Mouse (Mus musculus) cerebellum, adult 2 months (tissue): ENCODE measurements around the gene Hamp.

ENCODE experiments used
- CTCF ChIP-seq: fragments of 200-500 bp; IDR thresholded peaks from 2 replicates; pipeline ENCODE4 v1.5.1; 2011; ENCODE audit warnings: low read depth, mild to moderate bottlenecking, control low read depth, low read length, moderate library complexity, borderline replicate concordance; ENCODE audit not compliant: insufficient read depth
- POLR2A ChIP-seq: fragments of 200-500 bp; IDR thresholded peaks from 2 replicates; pipeline ENCODE4 v1.6.1; 2011; ENCODE audit warnings: low read length, control low read depth, borderline replicate concordance; ENCODE audit not compliant: insufficient read depth

DNA sequence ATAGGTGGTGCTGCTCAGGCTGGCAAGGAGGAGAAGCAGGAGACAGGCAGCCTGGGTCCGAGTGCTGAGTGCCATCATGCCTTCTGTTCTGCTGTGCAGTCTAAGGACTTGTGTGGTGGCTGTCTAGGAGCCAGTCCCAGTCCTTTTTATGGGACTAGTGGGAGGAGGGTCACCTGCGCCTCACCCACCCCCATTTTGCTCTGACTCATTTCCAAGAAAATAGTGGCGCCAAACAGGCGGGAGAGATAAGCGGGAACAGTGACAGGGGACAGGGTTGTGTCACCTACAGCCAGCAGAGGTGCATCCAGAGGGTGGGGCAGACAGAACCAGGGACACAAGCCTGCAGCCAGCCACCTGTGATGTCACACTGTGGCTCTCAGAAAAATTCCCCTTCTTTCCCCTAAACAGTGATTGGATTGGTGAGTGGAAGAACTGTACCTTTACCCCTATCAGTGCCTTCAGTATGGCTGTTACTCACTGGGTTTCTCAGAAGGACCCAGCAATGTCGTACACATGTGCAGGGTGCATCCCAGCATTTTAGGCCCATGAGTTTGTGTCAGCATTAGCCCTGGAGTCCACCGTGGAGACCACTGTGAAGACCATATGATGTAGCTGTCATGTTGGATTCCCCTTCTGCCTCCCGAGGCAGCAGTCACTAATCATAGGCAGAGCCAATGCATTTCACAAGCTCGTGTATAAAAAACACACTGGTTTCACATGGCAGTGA lies at the start of gene Hamp:
- TF ChIP-seq CTCF (no peak), POLR2A (no peak)
